Mouse (Mus musculus) left cerebral cortex, postnatal 14 days (tissue): ENCODE results near the gene Rhoa. TPM values are rescaled to one million over a fixed set of nuclear protein-coding genes. Genes with fewer than 3 reads are reported as not detected.
"Not testable (repeated sequence)": the region's sequence is repeated elsewhere in the genome, so short reads cannot be mapped to it uniquely, and the experiment has no call there.

ENCODE experiments used
- DNase-seq, 2 experiments: peaks; one replicate each; pipeline ENCODE4 v3.0.0; 2021 to 2022; ENCODE audit warnings: low spot score in 2 of 2, mixed read lengths in 1 of 2
- intact Hi-C: fragments of 180-260 bp; cut with DNase I; formaldehyde crosslinking; loops from one replicate; pipeline ENCODE4 v1.15.1; 2025
- long read RNA-seq, 2 experiments: library from polyadenylated mRNA; stranded (forward); transcript quantifications; one replicate each; pipeline ENCODE4 v2.0.0; 2021
- total RNA-seq, 2 experiments: library from RNA; stranded (reverse); gene quantifications; 2 replicates each; pipeline ENCODE4 v1.2.3; 2021

Gene Rhoa
- 100 to 1,000 TPM; 185 to 197 TPM for total RNA-seq
- long read RNA-seq, experiment 1, transcript Rhoa-201 (6 exons, 2,197 nt) = major isoform, 88 of 104 reads
- long read RNA-seq, experiment 1, partial matches to known transcripts = 3 of 104 reads
- long read RNA-seq, experiment 1, other reads (novel, unspliced or antisense) = 12 of 104 reads
- long read RNA-seq, experiment 2, transcript Rhoa-201 (6 exons, 2,197 nt) = major isoform, 82 of 95 reads
- long read RNA-seq, experiment 2, partial matches to known transcripts = 2 of 95 reads
- long read RNA-seq, experiment 2, other reads (novel, unspliced or antisense) = 8 of 95 reads

DNA sequence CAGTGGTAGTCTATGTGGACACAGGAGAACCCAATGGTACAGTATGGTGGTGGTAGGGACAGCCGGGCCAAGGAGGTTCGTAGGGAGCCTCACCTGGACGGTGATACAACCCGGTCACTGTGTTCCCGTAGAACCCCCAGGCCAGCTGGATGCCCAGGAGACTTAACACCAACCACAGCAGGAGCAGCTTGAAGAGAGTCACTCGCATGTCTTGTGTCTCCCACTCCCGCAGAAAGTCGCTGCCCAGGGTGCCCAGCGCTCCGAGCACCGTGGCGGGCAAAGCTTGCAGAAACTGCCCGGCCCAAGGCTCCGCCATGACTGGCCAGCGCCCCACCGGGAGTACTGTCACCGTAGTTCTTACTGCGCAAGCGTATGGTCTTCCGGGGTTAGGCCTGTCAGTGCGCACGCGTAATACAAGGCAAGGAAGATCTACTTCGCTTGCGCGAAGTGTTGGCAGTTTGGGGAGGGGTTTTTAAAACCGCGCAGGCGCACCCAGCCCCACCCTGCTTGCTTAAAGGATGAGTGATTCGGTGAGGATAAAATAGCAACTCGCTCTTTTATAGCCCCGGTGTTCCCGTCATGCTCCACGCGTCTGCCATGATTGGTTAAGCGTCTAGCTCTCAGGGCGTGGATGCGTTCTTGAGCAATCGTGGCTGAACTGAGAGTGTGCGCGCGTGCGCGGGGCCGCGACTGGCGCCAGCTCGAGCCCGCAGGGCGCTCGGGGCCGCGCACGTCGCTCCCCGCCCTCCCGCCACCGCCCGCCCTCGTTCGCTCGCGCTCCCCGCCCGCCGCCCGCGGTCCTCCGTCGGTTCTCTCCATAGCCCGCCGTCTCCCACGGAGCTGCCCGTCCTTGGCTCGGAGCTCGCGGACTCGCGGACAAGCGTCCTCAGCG lies at the start of gene Rhoa, which contains the start of gene Tcta:
Rhoa (plus strand) TSS at position 501 of the 892 bp plus-strand sequence.
Tcta (minus strand) TSS at position 532 of the 892 bp plus-strand sequence.
- intact Hi-C loops = loop anchor here (1.0 kb wide), 1 partner anchor 41 kb away; the partner anchor contains the start of gene Usp4

DNA sequence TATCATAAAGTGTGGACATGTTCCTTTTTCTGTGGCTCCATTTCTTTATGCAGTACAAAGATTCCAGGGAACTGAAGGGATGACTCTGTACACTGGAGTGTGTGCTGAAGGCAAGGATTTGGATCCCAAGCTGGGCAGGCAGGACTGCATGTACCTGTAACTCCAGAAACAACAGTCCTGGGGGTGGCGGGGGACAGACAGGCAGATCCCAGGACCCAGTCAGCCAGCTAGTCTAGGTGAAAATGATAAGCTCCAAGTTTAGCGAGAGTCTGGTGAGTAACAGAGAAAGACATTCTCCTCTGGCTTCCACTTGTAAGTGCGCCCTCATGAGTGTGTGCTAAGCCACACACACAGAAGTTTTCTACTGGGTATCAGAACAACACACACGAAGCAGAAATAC lies 45.4 kb upstream of the Rhoa start:
- intact Hi-C loops = loop anchor here (5.0 kb wide), 1 partner anchor 38 kb away; no protein-coding TSS in a partner anchor
- no peak for DNase-seq

More for the DNA sequence above, at the start of gene Rhoa, which contains the start of gene Tcta:
- peak; percentile 99 to 100 for DNase-seq

DNA sequence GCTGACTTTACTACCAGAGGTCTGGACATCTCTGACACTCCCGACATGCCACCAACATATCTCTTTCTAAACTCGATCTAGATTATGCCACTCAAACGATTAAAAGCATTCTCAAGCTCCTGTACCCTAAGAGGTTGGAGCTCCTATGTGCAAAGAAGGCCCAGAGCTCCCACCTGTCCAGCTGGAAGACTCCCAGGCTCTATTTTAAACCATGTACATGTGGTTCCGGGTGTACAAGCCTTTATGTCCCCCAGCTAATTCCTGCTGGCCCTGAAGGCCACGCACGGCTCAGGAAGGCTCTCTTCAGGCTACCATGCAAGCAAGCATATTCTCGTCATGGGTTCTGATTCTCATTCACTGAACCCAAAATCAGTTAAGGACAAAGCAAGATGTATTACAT lies 44.1 kb upstream of the Rhoa start:
- no peak for DNase-seq
- intact Hi-C loops = loop anchor here (5.0 kb wide), 1 partner anchor 40 kb away; no protein-coding TSS in a partner anchor

DNA sequence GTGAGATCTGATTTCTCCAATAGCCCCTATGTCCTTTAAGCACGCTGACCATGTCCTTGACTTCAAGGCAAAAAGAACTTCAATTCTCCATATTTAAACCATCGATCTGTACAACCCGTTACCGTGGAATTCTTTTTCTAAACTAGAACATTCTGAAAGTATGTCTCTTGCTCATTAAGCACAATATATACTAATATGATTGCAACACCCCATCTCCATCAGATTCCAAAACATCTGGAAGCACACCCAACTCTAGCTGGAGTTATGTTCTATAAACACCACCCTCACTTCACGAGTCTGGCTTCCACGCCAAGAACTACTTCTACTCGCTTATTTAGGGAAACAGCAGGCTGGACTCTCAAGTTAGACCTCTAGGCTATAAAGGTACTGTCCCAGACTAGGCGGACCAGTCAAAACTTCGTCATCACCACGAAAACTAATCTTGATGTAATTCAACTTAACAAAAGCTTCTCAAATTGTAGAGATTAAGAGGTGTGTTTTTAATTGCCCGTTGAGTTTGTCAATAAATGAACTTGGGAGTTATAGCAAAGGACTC lies 43.4 kb upstream of the Rhoa start:
- DNase-seq = no peak
- intact Hi-C loops = loop anchor here (5.0 kb wide), 1 partner anchor 40 kb away; no protein-coding TSS in a partner anchor

DNA sequence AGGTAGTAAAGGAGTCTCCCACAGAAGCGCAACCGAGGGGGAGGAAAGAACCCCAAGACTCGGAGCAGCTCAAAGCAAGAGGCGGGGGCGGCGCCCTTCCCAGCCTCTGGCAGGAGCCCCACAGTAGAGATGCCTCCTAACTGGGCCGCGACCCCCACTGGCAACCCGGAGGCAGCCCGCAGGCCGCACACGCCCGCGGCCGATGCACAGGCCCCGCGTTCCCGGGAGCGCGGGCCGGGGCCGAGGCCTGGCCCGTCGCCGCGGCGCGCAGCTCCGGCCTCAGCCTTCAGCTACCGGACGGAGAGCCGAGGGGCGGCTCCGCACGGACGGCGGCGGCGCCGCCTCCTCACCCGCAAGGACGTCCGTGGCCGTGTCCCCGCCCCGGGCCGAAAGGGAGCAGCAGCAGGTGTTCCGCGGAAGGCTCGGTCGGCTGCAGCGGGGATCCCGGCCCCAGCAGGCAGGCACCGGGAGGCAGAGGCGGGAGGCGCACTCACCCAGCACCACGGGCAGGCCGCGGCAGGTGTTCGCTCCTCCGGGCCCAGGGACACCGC lies 42.7 kb upstream of the Rhoa start:
- DNase-seq = peak; percentile 35 to 43
- intact Hi-C loops = loop anchor here (5.0 kb wide), 1 partner anchor 41 kb away; no protein-coding TSS in a partner anchor

DNA sequence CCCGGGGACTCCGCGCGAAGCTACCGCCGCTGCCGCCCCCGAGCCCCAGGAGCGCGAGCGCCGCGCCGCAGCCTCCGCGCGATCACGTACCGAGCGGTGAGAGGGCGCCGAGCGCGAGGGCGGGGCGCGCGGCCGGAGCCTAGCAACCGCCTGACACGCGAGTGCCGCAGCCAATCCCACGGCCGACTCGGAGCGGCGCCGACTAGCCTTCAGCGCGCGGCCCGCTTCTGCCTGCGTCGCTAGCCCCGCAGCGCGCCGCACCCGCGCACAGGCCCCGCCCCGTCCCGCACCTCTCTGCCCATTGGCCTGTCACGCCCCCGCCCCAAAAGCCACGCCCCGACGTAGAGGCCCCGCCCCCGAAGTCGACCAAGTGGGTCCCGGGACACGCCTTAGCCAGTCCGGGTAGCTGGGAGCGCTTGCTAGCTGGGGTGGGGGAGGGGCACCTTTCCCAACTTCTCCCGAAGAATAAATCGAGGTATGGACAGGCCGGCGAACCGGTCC lies 42.2 kb upstream of the Rhoa start, which contains the start of gene Dag1:
Dag1 (minus strand) TSS at position 269 of the 501 bp plus-strand sequence.
- intact Hi-C loops = loop anchor here (5.0 kb wide), 1 partner anchor 41 kb away; no protein-coding TSS in a partner anchor
- peak; percentile 98 for DNase-seq

DNA sequence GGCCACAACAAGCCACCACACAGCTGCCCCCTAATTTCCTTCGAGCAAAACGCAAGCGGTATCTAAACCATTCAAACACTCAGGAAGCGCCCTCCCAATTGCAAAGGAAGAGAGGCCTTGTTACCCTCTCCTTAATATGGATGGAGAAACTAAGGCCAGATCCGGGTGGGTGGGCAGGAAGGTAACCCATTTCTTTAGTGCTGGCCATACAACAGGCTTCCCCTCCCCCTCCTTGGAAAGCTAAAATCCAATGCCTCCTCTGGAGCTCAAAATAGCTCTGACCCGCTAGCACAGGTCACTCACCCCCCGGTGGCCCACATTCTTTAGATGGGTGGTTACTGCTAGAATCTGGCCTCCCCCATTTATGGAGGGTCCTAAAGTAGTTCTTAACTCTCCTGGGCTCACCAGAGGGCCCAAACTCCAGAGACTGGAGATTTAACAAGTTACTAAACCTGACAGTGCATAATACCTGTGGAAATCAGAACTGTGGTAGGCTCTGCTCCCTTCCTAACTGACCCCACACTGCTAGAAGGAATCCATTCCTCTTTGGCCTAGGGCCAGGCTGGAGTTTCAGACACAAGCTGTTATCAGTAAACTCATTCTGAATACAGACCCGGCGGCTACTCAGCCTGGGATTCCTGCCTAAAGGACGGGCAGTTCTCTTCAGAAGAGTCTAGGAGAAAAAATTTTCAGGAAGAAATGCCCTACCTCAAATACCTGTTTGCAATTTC lies 41.6 kb upstream of the Rhoa start:
- peak in 1 of 2 experiments; percentile 41 for DNase-seq
- intact Hi-C loops = loop anchor here (5.0 kb wide), 1 partner anchor 42 kb away; no protein-coding TSS in a partner anchor

DNA sequence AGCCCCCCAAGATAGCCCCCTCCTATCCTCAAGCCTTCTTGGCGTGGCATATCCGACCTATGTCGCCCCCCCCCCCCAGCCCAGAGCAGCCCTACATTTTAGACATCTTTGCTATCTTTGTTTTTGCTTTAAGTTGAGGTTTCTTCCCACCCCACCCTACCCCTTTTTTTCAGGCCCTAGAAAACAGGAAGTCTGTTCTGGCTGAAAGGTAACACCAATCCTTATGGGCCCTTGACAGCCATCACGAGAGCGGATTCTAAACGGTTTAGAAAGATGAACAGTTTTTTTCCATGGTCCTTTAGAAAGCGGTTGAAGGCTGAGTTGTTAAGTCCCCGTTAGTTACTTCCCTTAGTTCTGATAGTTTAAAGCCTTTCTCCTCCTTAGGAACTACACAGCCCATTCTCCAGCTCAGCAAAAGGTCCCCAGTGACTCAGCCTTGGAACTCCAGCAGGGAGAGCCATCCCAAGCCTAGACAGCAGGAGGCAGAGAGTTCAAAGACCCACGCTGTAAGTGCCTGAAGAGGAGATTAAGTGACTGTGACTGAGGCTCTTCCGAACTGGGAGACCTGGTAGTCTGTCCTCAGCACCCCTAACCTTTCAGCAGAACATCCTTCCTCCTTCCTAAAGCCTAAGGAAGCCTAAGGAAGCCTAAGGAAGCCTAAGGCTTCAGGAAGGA lies 39.5 kb upstream of the Rhoa start:
- no peak for DNase-seq
- intact Hi-C loops = no loop called here

DNA sequence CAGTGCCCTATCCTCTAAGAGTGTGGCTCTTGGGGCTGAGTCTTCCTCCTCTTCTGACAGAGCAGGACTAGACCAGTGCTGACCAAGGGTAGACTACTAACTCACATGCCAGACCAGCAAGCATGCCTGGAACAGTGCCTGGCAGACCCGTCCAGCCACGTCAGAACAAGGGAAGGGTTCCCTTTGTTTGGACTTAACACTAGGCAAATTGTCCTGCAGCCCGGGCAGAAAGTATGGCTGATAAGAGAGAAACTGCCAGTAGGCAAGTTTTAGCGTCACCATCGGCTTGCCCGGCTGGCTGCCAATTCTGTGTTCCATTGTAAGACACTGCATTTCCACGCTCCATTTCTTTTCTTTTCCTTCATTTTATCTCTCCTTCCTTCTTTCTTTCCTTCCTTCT lies 38.2 kb upstream of the Rhoa start:
- intact Hi-C loops = no loop called here
- no peak for DNase-seq

DNA sequence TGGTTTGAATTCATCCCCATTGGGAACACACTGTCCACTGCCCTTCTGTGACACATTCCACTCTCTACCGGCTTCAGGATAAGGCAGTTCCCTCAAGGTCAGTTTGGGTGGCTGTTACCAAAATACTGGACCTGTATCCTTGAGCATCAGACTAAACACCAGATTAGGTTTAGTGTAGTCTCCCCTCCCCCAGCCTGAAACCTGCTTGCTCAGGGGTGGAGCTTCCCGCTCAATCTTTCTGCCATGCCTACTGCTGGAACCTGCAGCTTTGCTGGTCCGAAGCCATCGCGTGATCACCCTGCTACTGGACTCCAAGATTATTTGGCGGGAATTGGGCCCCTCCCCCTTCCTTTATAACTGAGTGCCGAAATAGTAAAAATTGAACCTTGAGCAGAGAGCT lies 37.2 kb upstream of the Rhoa start:
- intact Hi-C loops, DNase-seq: not testable (repeated sequence)

DNA sequence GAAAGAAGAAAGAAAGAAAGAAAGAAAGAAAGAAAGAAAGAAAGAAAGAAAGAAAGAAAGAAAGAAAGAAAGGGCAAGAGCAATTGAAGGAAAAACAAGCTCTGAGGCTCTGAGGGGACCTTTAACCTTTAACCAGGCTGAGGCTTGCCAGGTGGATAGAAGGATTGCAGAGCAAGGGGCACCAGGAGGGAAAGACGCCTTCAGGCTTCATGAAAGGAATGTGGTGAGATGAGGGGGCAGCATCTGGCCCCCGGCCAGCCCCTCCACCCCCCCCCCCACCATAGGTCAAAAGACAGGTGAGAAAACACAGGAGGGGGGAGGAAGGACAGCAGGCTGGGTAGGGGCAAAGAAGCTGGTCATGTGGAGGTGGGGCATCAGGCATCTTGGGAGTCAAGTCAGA lies 34.0 kb upstream of the Rhoa start:
- no peak for DNase-seq
- intact Hi-C loops = no loop called here

DNA sequence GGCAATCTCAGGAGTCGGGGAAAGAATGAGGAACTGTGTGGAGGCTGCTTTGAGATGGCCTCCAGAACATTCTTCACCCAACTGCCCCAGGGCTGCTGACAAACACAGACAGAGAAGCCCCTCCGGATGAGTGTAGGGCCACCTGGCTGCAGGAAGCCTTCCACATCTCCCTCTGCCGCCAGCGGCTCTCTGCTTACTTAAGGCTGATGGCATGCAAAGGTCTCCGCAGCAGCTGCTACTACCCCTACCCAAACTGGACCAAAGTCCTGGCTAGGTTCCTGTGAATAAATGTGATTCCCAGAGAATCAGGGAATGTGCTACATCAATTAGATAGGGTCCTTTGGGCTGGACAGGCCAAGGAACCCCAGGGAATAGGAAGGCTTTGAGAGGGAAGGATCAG lies 33.2 kb upstream of the Rhoa start:
- intact Hi-C loops = no loop called here

DNA sequence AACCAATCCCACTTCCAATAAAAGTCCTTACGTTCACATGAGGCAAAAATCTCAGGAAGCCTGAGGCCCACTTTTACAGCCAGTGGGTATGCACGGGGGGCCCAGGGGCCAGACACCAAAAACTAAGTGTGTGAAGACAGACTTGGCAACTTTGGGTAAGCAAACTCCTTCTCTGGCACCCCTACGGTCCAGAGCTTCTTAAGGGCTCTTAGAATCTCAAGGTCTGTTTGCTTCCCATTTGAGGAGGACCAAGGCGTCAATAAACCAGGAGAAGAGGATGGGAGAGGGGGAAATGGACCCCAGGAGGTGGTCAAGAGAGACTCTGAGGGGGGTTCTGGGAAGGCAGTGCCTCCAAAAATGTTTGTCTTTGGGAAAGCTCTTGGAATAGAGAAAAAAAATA lies 32.4 kb upstream of the Rhoa start:
- DNase-seq = no peak

More for the DNA sequence above, 33.2 kb upstream of the Rhoa start:
- DNase-seq = no peak

DNA sequence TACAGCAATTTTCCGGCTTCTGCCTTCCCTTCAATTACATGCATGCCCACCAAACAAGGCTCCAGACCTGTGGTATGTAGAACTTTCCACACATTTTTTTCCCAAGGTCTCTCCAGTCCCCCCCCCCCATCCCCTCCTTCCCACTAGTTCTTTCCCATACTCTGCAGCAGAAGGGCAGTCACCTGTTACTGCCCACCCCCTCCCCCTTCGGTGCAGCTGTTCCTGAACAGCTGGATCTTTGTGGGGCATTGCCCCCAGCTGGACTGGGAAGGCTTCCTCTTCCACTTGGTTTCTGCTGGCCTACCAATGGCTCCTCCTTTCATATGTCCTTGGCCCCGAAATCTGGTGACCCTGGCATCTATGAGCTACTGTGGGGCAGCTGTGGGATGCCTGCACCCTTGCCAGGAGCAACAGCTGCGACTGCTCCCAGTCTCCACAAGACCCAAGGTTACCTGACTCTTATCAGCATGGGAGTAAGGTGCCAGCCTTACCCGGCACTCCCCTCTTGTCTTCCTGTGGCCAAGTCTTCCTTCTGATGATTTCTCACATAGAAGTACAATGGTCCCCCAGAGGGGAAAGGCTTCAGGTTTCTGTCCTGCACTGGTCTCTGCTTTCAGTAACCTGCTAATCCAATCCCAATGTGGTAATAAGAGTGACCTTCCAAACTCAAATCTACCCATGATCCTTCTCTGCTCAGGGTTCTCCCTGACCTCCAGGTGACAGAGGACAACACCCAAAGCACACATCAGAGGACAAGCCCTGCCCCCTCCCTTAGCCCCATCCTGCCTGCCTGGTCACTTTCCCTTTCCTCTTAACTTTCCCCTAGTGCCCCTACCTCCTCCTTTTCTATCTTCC lies 31.2 kb upstream of the Rhoa start:
- DNase-seq = no peak
- intact Hi-C loops = loop anchor here (5.0 kb wide), 1 partner anchor 72 kb away; no protein-coding TSS in a partner anchor

More for the DNA sequence above, 32.4 kb upstream of the Rhoa start:
- intact Hi-C loops = no loop called here

DNA sequence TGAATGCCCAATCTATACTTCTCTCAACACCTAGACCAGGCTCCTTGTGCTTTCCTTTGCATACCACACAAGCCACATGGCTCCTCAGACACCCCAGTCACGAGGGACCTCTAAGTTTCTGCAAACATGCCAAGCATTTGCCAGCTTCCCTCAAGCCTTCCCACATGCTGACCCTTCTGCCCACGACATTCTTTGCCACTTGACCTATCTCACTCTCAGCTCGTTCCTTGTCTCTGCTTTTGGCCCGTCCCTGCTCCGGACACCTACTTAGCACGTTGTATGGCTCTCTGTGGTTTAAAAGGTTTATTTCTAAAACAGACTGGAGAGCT lies 30.6 kb upstream of the Rhoa start:
- no peak for DNase-seq
- intact Hi-C loops = loop anchor here (5.0 kb wide), 1 partner anchor 73 kb away; no protein-coding TSS in a partner anchor

DNA sequence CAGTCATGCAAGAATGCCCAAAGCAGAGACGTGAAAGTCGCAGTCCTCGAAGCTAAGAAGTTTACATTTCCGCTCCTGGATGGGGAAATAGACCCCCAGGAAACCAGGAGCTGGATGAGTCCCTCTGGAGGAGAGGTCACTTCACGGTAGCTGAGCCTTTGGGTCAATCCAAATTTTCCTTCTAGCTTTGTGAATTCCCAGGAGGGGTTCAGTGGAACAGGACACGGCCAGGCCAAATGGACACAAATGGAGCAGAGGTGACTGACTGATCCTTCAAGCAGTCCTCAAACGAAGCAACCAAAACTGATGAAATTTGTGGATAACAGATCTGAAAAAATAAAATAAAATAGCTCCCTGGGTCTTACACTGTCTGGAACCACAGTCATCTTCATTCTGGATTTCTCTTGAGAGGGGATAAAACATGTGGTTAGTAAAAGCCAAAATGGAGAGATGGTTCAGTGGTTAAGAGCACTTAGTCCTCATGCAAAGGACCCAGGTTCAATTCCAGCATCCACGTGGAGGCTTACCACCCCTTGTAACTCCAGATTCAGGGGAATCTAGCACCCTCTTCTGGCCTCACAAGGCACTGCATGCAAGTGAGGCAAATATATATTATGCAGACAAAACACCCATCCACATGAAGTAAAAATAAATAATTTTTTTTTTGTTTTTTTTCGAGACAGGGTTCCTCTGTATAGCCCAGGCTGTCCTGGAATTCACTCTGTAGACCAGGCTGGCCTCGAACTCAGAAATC lies 27.1 kb upstream of the Rhoa start:
- no peak for DNase-seq
- intact Hi-C loops = loop anchor here (5.0 kb wide), 1 partner anchor 77 kb away; no protein-coding TSS in a partner anchor
